Mouse (Mus musculus): ENCODE measurements around the gene Pwwp2b. TPM values are rescaled to one million over a fixed set of nuclear protein-coding genes. Genes with fewer than 3 reads are reported as not detected.

The Pwwp2b gene
- polyA plus RNA-seq, 1 experiment from 2014 or later = 17.1 TPM

DNA sequence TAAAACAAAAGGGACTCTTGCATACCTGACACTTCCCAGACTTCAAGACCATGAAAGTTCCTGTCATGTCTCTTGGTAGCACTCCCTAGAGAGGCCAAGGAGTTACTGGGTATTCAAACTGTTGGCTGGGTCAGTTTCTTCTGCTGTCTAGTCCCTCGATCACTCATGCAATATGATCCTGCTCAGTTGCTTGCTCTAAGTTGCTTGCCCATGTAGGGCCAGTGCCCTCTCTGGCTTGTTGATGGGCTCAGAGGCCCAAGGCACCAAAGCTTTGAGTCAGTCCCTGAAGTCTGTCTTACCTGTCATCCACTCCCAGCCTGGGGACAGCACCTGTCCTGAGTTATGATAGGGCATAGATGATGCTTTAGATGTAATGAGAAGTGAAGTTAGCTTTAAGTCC is 22.5 kb downstream of the Pwwp2b start:
- Histone ChIP-seq H3K4me3 (replicated peaks) (no peak overlapping the region), H3K27me3 (replicated peaks) (no peaks in the 10 kb centered on the region), H3K27ac (no peak overlapping the region), H3K4me2 (no peak overlapping the region), H3K4me1 (peaks cover 34% of the 10 kb centered on the region), H3K36me3 (no peaks in the 10 kb centered on the region; the same call in 1 of the 2 replicates), H3K9ac (no peak overlapping the region), H3K9me3 (no peaks in the 10 kb centered on the region)
- ATAC-seq (ENCODE audit: insufficient read depth, low FRiP score, low read depth) = no peak
- WGBS = 71% methylated on average over 1 of the region's 1 CpGs

DNA sequence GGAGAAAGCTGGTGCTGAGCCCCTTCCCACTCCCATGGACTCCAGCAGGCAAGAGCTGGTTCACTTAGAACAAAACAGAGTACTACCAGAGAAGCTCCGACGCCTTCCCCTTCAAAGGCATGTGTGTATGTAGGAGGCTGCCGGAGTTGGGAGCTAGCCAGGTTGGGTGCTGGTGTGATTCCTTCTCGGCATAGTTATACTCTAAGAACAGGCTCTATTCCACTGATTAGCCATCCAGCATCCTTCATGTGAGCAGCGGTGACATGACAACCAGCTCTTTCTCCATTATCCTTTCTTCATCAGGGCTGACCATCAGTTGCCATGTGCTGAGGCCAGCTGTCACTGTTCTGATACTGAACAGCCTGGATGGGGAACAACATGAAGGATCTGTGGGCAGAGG is 23.6 kb downstream of the Pwwp2b start:
- H3K9ac ChIP-seq = no peak overlapping the region
- no peak overlapping the region for H3K4me2 ChIP-seq
- 65% methylated on average over 5 of the region's 5 CpGs for WGBS
- peaks cover 29% of the 10 kb centered on the region for H3K4me1 ChIP-seq
- ATAC-seq (ENCODE audit: insufficient read depth, low FRiP score, low read depth) = no peak
- H3K27me3 ChIP-seq (replicated peaks) = no peaks in the 10 kb centered on the region
- H3K4me3 ChIP-seq (replicated peaks) = no peak overlapping the region
- no peaks in the 10 kb centered on the region; the same call in 1 of the 2 replicates for H3K36me3 ChIP-seq
- no peaks in the 10 kb centered on the region for H3K9me3 ChIP-seq
- H3K27ac ChIP-seq = peak overlapping the region; percentile 36; the same call in 1 of the 2 replicates

DNA sequence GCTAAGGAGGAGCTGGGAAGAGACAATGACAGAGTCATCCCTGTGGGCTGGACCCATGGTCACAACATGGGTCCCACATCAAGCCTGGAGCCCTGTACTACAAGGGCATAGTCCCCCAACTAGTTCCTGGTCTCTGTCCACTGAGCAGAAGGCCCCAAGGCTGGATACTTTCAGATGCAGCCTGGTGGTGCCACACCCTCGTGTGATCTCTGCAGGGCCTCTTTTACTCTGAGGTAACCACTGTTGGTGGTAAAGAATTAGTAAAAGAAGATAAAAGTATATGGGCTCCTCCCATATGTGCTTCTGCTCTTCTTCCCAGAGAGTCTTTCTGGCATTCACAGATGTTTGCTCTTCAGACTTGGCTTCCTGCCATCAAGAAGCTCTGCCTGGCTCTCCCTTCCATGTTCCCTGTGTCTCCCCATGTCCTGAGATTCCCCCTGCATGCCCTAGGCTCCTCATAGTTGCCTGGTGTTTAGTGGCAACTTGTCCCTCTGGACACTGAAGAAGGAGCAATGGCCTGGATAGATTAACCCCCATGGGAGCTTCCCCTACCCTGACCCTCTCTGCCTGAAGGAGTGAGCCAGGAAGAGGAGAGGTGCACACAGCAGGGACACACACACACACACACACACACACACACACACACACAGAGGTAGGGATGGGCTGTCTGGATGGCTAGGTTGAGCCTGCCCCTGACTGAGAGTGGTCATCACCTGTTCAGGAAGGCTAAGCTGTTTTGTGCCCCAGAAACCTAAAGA is 24.5 kb downstream of the Pwwp2b start:
- peaks cover 25% of the 10 kb centered on the region for H3K4me1 ChIP-seq
- peak; percentile 41 for ATAC-seq (ENCODE audit: insufficient read depth, low FRiP score, low read depth)
- H3K27me3 ChIP-seq (replicated peaks) = no peaks in the 10 kb centered on the region
- H3K27ac ChIP-seq = peak overlapping the region; percentile 74
- 9% methylated on average over 1 of the region's 1 CpGs for WGBS
- H3K36me3 ChIP-seq = no peaks in the 10 kb centered on the region
- no peak overlapping the region for H3K9ac ChIP-seq
- H3K4me2 ChIP-seq = no peak overlapping the region; the same call in 1 of the 2 replicates
- H3K4me3 ChIP-seq (replicated peaks) = no peak overlapping the region
- H3K9me3 ChIP-seq = no peaks in the 10 kb centered on the region

DNA sequence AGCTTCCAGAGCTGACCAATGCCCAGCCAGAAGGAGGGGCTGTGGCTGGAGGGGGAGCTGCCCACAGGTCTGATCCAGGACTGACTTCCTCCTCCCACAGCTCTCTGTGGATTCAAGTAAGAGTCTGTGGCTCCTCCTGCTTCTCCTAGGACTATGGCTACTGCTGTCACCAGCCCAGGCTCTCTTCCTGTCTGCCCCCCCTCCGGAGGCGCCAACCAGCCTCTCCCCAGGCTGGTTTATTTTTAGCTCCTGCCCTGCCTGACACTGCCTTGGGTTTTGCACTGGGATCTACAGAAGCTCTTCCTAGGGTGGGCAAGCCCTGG is 25.1 kb downstream of the Pwwp2b start:
- ATAC-seq (ENCODE audit: insufficient read depth, low FRiP score, low read depth) = peak; percentile 79
- Histone ChIP-seq H3K4me3 (replicated peaks) (no peak overlapping the region), H3K36me3 (no peaks in the 10 kb centered on the region), H3K27me3 (replicated peaks) (no peaks in the 10 kb centered on the region), H3K4me2 (0 out of 2 replicates have a peak overlapping the region, but pooled peaks have one; percentile 1), H3K4me1 (peaks cover 25% of the 10 kb centered on the region), H3K9me3 (no peaks in the 10 kb centered on the region), H3K9ac (no peak overlapping the region), H3K27ac (peak overlapping the region; percentile 74)
- WGBS = 20% methylated on average over 2 of the region's 2 CpGs

DNA sequence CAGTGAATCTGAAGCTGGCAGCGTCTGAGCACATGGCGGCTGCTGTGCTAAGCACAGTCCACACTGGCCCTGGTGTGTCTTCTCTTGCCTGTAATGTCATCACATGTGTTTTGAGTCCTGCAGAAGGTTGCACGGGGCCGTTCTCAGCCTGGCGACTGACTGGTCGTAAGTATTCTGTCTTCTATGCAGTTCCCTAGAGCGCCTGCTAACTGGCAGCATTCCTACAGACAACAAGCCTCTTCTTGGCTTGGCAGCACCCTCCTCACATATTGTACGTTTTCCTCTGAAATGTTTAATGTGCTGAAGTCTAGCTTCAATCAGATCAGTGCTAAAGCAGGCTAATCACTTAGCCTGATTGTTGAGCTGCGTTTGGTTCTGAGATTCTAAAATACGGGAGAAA is 27.3 kb downstream of the Pwwp2b start:
- WGBS = 59% methylated on average over 10 of the region's 10 CpGs

DNA sequence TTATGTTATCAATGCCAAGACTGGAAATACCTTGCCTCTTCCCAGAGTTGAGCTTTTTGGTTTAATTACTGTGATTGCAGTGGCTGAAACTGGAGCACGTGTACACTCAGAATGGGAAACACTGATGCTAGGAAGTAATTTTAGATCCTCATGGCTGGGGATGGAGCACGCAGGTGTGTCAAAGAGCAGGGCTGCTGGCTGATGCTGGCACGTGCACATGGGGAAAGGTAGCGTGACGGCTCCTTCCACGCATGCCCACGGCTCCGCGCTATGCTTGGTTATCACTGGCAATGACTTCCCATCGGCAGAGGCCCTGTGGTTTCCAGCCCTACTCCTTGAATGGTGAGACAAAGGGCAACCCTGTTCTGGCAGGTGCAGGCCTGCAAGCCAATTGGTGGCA is 27.9 kb downstream of the Pwwp2b start:
- 87% methylated on average over 10 of the region's 10 CpGs for WGBS
- Histone ChIP-seq H3K9ac (no peak overlapping the region), H3K27ac (no peak overlapping the region), H3K4me2 (no peak overlapping the region), H3K4me1 (peaks cover 40% of the 10 kb centered on the region), H3K9me3 (no peaks in the 10 kb centered on the region), H3K36me3 (no peaks in the 10 kb centered on the region), H3K4me3 (replicated peaks) (no peak overlapping the region), H3K27me3 (replicated peaks) (no peaks in the 10 kb centered on the region)
- no peak for ATAC-seq (ENCODE audit: insufficient read depth, low FRiP score, low read depth)

More for the DNA sequence above, 27.3 kb downstream of the Pwwp2b start:
- no peak for ATAC-seq (ENCODE audit: insufficient read depth, low FRiP score, low read depth)
- no peaks in the 10 kb centered on the region for H3K27me3 ChIP-seq (replicated peaks)
- H3K4me3 ChIP-seq (replicated peaks) = no peak overlapping the region
- H3K36me3 ChIP-seq = no peaks in the 10 kb centered on the region
- no peak overlapping the region for H3K4me2 ChIP-seq
- peaks cover 35% of the 10 kb centered on the region for H3K4me1 ChIP-seq
- no peaks in the 10 kb centered on the region for H3K9me3 ChIP-seq
- H3K27ac ChIP-seq = no peak overlapping the region
- no peak overlapping the region for H3K9ac ChIP-seq

DNA sequence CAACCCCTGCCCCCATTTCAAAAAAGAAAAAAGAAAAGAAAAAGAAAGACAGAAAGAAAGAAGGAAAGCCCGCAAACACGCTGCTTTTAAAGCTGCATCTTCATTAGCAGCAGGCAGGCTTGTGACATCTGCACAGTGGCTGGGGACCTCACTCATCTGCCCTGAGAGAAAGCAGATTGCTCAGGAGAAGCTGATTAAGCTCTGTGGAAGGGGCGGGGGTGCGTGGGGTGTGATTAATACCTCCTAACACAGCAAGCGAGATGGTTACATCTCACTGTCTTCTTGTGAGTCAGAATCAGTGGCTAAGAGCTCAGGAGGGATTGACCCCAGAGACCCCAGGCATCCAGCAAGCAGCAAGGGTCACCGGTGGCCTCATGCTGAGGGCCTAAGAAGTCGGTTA is 29.3 kb downstream of the Pwwp2b start:
- Histone ChIP-seq H3K9me3 (no peaks in the 10 kb centered on the region), H3K9ac (no peak overlapping the region), H3K4me3 (replicated peaks) (no peak overlapping the region), H3K36me3 (no peaks in the 10 kb centered on the region), H3K27me3 (replicated peaks) (no peaks in the 10 kb centered on the region), H3K4me1 (peaks cover 39% of the 10 kb centered on the region), H3K27ac (no peak overlapping the region), H3K4me2 (no peak overlapping the region)
- ATAC-seq (ENCODE audit: insufficient read depth, low FRiP score, low read depth) = no peak
- 75% methylated on average over 7 of the region's 7 CpGs for WGBS

DNA sequence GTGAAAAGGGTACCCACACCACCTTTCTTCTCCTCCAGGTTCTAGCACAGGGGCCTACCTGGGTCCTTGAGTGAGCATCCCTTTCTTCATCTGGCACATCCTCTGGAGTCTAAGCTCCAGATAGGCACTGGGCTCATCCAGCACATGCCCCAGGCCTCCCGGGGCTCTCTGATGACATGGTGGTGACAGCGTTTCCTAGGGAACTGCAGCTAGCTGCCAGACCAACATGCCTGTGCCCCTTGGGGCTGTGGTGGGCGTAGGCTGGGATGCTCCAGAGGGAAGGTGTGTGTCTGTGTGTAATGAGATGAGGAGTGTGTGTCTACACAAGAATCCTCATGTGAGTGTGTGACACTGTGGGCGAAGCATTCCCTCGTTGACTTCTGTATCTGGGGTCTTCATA is 31.3 kb downstream of the Pwwp2b start:
- Histone ChIP-seq H3K4me2 (no peak overlapping the region), H3K27me3 (replicated peaks) (no peaks in the 10 kb centered on the region), H3K9me3 (no peaks in the 10 kb centered on the region), H3K27ac (no peak overlapping the region), H3K9ac (no peak overlapping the region), H3K4me1 (peaks cover 23% of the 10 kb centered on the region), H3K4me3 (replicated peaks) (no peak overlapping the region), H3K36me3 (no peaks in the 10 kb centered on the region)
- 81% methylated on average over 5 of the region's 5 CpGs for WGBS
- no peak for ATAC-seq (ENCODE audit: insufficient read depth, low FRiP score, low read depth)

DNA sequence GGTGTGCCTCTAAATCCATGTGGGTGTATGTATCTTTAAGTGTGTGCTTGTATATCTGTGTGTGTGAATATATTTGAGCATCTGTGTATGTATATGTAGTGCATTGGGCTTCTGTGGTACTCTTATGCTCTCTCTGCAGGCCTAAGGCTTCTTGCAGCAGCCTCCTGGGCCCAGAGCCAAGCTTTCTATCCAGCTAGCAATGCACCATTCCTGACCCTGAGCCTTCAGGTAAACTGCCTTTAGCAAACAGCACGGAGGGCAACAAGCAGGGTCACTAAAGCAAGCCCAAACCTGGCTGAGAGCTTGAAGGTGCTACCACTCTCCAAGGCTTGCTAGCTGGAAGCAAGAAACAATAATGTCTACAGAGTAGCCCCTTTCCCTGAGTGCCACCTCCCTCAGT is 31.8 kb downstream of the Pwwp2b start:
- Histone ChIP-seq H3K4me1 (peaks cover 23% of the 10 kb centered on the region), H3K36me3 (no peaks in the 10 kb centered on the region), H3K27ac (peak overlapping the region; percentile 23; the same call in 1 of the 2 replicates), H3K9ac (no peak overlapping the region), H3K4me3 (replicated peaks) (no peak overlapping the region), H3K9me3 (no peaks in the 10 kb centered on the region), H3K27me3 (replicated peaks) (no peaks in the 10 kb centered on the region), H3K4me2 (no peak overlapping the region)
- 33% methylated on average over 1 of the region's 1 CpGs for WGBS
- no peak for ATAC-seq (ENCODE audit: insufficient read depth, low FRiP score, low read depth)

DNA sequence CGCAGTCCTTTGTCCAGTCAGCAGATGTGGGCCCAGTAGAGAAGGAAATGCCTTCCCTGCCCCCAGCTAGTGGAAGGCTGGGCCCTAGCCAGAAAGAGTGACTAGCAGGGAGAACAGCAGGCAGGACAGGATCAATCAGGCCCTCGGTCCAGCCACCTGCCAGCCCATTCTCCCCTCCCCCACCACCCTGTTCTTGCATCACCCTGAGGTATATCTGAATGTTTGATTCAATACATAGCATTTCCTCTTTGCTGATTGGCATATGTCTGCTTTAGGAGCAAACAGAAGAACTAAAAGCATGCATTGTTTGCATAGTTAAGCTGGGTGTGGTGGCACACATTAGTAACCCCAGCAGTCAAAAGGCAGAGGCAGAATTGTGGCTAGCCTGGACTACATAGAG is 32.9 kb downstream of the Pwwp2b start:
- Histone ChIP-seq H3K9ac (no peak overlapping the region), H3K4me3 (replicated peaks) (no peak overlapping the region), H3K27me3 (replicated peaks) (no peaks in the 10 kb centered on the region), H3K27ac (peak overlapping the region; percentile 70), H3K4me2 (no peak overlapping the region), H3K4me1 (peaks cover 23% of the 10 kb centered on the region), H3K9me3 (no peaks in the 10 kb centered on the region), H3K36me3 (no peaks in the 10 kb centered on the region)
- peak; percentile 44; the same call in 1 of the 2 replicates for ATAC-seq (ENCODE audit: insufficient read depth, low FRiP score, low read depth)
- 37% methylated on average over 2 of the region's 2 CpGs for WGBS

DNA sequence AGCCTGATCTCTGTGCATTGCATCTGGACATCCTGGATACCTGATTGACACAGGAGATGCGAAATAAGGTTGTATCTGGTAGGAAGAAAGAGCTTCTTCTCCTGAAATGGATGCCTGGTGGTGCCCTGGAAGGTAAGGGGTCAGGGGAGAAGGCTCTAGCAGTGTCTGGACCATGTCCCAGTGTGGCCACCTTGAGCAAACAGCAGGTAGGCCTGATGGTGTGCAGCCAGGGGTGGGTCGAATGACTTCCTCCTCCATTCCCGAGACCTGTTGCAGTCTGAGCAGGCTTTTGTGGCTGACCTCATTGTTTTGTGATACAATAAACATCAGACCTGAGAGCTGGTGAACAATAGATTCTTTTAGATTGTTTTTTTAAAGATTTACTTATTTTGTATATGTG is 33.8 kb downstream of the Pwwp2b start:
- Histone ChIP-seq H3K4me2 (no peak overlapping the region), H3K9ac (no peak overlapping the region), H3K27me3 (replicated peaks) (no peaks in the 10 kb centered on the region), H3K27ac (peak overlapping the region; percentile 70; the same call in 1 of the 2 replicates), H3K36me3 (no peaks in the 10 kb centered on the region), H3K4me1 (peaks cover 23% of the 10 kb centered on the region), H3K4me3 (replicated peaks) (no peak overlapping the region), H3K9me3 (no peaks in the 10 kb centered on the region)
- no peak for ATAC-seq (ENCODE audit: insufficient read depth, low FRiP score, low read depth)
- 68% methylated on average over 3 of the region's 3 CpGs for WGBS

DNA sequence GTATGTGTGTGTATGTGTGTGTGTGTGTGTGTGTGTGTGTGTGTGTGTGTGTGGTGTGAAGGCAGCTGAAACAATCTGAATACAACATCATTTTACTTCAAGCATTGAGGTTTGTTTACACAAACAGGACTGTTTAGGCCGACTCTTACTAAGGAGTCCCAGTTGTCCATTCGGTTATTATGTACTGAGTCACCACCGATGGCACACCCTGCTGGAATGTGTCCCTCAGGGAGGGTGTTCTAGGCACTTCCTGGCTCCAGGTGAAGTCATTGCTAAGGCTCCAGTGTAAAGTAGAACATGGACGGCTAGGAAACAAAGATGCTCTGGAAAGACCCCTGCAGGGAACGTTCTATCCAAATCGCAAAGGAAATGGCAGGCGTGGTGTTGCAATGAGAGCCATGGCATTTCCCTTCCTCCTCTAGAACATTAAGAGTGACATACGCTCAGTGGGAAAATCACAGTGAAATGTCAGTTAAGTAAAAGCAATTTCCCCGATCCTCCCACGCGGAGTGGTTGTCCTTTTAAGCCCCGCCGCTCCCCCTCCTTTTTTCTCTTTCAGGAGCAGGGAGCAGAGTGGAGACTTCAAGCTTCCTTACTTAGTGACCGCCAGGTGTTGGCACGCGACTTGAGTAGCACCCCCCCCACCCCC is 37.1 kb downstream of the Pwwp2b start:
- ATAC-seq (ENCODE audit: insufficient read depth, low FRiP score, low read depth) = no peak
- no peak overlapping the region for H3K27ac ChIP-seq
- WGBS = 68% methylated on average over 16 of the region's 16 CpGs
- no peaks in the 10 kb centered on the region for H3K9me3 ChIP-seq
- peaks cover 14% of the 10 kb centered on the region for H3K4me1 ChIP-seq
- H3K4me3 ChIP-seq (replicated peaks) = no peak overlapping the region
- H3K36me3 ChIP-seq = no peaks in the 10 kb centered on the region
- no peaks in the 10 kb centered on the region for H3K27me3 ChIP-seq (replicated peaks)
- H3K9ac ChIP-seq = no peak overlapping the region
- H3K4me2 ChIP-seq = no peak overlapping the region
